Mouse (Mus musculus) bone marrow macrophage, adult 2 months (primary cell): ENCODE measurements around the gene Ddx23.

Experiments
- CTCF ChIP-seq: IDR thresholded peaks from 2 replicates; pipeline ENCODE4 v1.5.1; 2012; ENCODE audit warnings: low read depth, mild to moderate bottlenecking, low read length, moderate library complexity
- POLR2A ChIP-seq: IDR thresholded peaks from 2 replicates; pipeline ENCODE4 v1.6.1; 2012; ENCODE audit warnings: mild to moderate bottlenecking, low read depth, low read length, borderline replicate concordance

- peak; percentile 88 for TF ChIP-seq CTCF
- no peak for TF ChIP-seq POLR2A
Measured at GRCm38 (mm10) chr15:98631493-98631892, 31.2 kb downstream of the Ddx23 start.
